Mouse (Mus musculus) liver, embryonic 14.5 days (tissue): ENCODE measurements around the gene Mfsd6l. TPM values are rescaled to one million over a fixed set of nuclear protein-coding genes. Genes with fewer than 3 reads are reported as not detected.
A peak's percentile ranks its signal among the peaks of the same experiment; 100 is the strongest.

Experiments
- ATAC-seq: fragments of 200-750 bp; cut with Nextera tagmentation; 2 replicates; pipeline ENCODE4 v1.8.0; 2017; ENCODE audit warnings: moderate number of reproducible peaks, mild to moderate bottlenecking, moderate library complexity; ENCODE audit not compliant: insufficient read depth
- DNase-seq, 3 experiments: peaks; one replicate each; pipeline ENCODE4 v3.0.0-alpha.2; 2012 to 2013; ENCODE audit warnings: low read depth in 3 of 3, low spot score in 3 of 3
- H3K27ac ChIP-seq: fragments of 300-500 bp; sonication (generic); 2 replicates; pipeline ENCODE4 v1.5.1; 2014; ENCODE audit warnings: moderate library complexity, mild to moderate bottlenecking, control low read depth, inconsistent platforms
- H3K27me3 ChIP-seq: fragments of 300-500 bp; sonication (generic); 2 replicates; pipeline ENCODE4 v1.6.1; 2014; ENCODE audit warnings: mild to moderate bottlenecking, low read length, moderate library complexity; ENCODE audit not compliant: control insufficient read depth, insufficient read depth
- H3K36me3 ChIP-seq: fragments of 300-500 bp; sonication (generic); replicated peaks from 2 replicates; pipeline ENCODE4 v1.6.1; 2014; ENCODE audit warnings: low read depth; ENCODE audit not compliant: control insufficient read depth, insufficient read depth
- H3K4me1 ChIP-seq, 2 experiments: fragments of 200-500 bp in 1 of 2; fragments of 300-500 bp in 1 of 2; sonication (generic) in 1 of 2; replicated peaks; 2 replicates each; pipeline ENCODE4 v1.6.1; 2012 to 2014; ENCODE audit warnings: antibody characterized with exemption in 1 of 2, inconsistent platforms in 1 of 2, low read length in 1 of 2; ENCODE audit not compliant: control insufficient read depth in 2 of 2, insufficient read depth in 2 of 2
- H3K4me2 ChIP-seq: fragments of 300-500 bp; sonication (generic); 2 replicates; pipeline ENCODE4 v1.6.1; 2014; ENCODE audit warnings: low read depth, mild to moderate bottlenecking, control low read depth, moderate library complexity
- H3K4me3 ChIP-seq, 2 experiments: fragments of 200-500 bp in 1 of 2; fragments of 300-500 bp in 1 of 2; sonication (generic) in 1 of 2; 2 replicates each; pipeline ENCODE4 v1.5.1; 2012 to 2014; ENCODE audit warnings: low read depth in 2 of 2, low read length in 2 of 2, mild to moderate bottlenecking in 2 of 2, control low read depth in 1 of 2, inconsistent platforms in 1 of 2, moderate library complexity in 1 of 2; ENCODE audit not compliant: insufficient read depth in 1 of 2
- H3K9ac ChIP-seq: fragments of 300-500 bp; sonication (generic); replicated peaks from 2 replicates; pipeline ENCODE4 v1.6.1; 2014; ENCODE audit warnings: mild to moderate bottlenecking, control low read depth, moderate library complexity
- H3K9me3 ChIP-seq: fragments of 300-500 bp; sonication (generic); 2 replicates; pipeline ENCODE4 v1.6.1; 2016; ENCODE audit warnings: low read length, mixed read lengths; ENCODE audit not compliant: control insufficient read depth
- CTCF ChIP-seq: IDR thresholded peaks from 2 replicates; pipeline ENCODE4 v1.5.1; 2016; ENCODE audit warnings: antibody characterized with exemption, low read depth, control low read depth
- EP300 ChIP-seq: IDR thresholded peaks from 2 replicates; pipeline ENCODE4 v1.6.1; 2016; ENCODE audit warnings: antibody characterized with exemption, low read depth
- WGBS: fragments of 180-500 bp; shearing (Covaris S2); extraction: QIAGEN DNeasy Blood & Tissue Kit; methylation state at CpG from one replicate; pipeline ENCODE4 v1.1.7; 2014; ENCODE audit not compliant: insufficient replicate concordance; 5-methylcytosine and 5-hydroxymethylcytosine counted together
- polyA plus RNA-seq, 2 experiments: library from polyadenylated mRNA; depleted of rRNA in 1 of 2; stranded (reverse) in 1 of 2; unstranded in 1 of 2; fragments of >200 nt; fragmentation: Nextera tagmentation in 1 of 2; extraction: Ambion mirVana in 1 of 2; gene quantifications; 2 replicates each; pipeline versions ENCODE4 v1.2.1 to v1.2.3; 2012 to 2014

The Mfsd6l gene
- polyA plus RNA-seq, 2 experiments: 0.06 to 0.07 TPM

DNA sequence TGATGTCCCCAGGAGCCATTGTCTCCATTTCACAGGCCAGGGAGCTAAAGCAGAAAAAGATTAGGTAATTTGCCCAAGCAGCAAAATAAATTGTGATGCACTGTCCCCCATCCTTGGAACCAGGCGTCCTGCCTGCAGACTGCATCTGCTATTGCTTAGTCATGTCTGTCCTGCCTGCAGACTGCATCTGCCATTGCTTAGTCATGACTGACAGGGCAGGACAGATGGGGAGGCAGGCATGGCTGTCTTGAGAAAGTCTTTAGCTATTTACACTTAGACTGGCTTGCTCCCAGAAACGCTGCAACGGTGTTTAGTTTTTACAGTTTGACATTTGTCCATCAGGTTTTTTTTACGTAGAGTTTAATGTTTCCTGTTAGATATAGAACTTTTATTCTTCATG is 19.5 kb upstream of the Mfsd6l start:
- Histone ChIP-seq H3K27ac (no peak overlapping the region), H3K27me3 (no peaks in the 10 kb centered on the region), H3K9ac (no peak overlapping the region), H3K4me2 (no peak overlapping the region), H3K4me1 (no peaks in the 10 kb centered on the region), H3K36me3 (no peaks in the 10 kb centered on the region), H3K4me3 (no peak overlapping the region), H3K9me3 (no peaks in the 10 kb centered on the region)
- WGBS: 45% methylated on average over 4 of the region's 4 CpGs
- no peak for TF ChIP-seq EP300
- no peak for TF ChIP-seq CTCF
- ATAC-seq (no peak), DNase-seq (no peak)

DNA sequence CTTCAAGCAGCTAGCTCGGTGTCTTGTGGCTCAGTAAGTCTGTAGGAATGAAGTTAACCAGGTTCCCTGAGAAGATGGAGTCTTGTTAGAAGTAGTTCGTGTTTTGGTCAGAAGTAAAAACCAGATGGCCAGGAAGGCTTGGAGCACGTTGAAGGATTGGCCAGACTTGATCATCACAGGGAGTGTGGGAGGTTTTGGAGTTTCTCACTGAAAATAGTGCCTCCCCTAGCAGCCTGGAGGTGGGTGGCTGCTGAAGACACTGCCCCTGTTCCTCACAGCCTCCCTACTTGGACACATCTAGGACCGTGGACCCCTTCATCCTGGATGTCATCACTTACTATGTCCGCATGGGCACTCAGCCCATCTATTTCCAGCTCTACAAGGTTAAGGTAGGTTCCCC is 16.4 kb upstream of the Mfsd6l start:
- TF ChIP-seq EP300: no peak
- no peak for TF ChIP-seq CTCF
- Histone ChIP-seq H3K4me3 (no peak overlapping the region), H3K36me3 (no peaks in the 10 kb centered on the region), H3K27ac (no peak overlapping the region), H3K4me1 (no peaks in the 10 kb centered on the region), H3K9me3 (no peaks in the 10 kb centered on the region), H3K4me2 (no peak overlapping the region), H3K9ac (no peak overlapping the region), H3K27me3 (no peaks in the 10 kb centered on the region)
- DNase-seq: no peak
- 62% methylated on average over 5 of the region's 5 CpGs for WGBS
- no peak for ATAC-seq

DNA sequence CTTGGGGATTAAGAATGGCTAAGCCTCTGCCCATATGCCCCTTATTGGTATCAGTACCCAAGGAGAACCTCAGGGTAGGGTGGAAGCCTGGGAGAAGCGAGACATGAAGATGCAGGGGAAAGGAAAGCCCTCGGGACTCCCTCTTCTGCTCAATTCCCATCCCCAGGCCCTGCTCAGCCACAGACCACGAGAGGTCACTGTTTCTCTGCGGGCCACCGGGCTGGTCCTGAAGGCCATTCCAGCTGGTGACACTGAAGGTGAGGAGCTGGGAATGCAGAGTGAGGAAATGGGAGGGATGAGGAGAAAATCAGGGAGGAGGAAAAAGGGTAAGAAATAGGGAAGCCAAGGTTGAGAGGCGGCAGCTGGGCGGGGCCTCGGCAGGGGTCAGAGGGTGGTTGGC is 11.4 kb upstream of the Mfsd6l start:
- no peaks in the 10 kb centered on the region for H3K27me3 ChIP-seq
- DNase-seq (no peak), ATAC-seq (no peak)
- no peak overlapping the region for H3K4me3 ChIP-seq
- H3K36me3 ChIP-seq: no peaks in the 10 kb centered on the region
- no peak for TF ChIP-seq EP300
- peak; percentile 65 for TF ChIP-seq CTCF
- no peaks in the 10 kb centered on the region for H3K9me3 ChIP-seq
- H3K27ac ChIP-seq: no peak overlapping the region
- WGBS: 25% methylated on average over 8 of the region's 8 CpGs
- no peak overlapping the region for H3K9ac ChIP-seq
- H3K4me2 ChIP-seq: no peak overlapping the region
- no peaks in the 10 kb centered on the region for H3K4me1 ChIP-seq

DNA sequence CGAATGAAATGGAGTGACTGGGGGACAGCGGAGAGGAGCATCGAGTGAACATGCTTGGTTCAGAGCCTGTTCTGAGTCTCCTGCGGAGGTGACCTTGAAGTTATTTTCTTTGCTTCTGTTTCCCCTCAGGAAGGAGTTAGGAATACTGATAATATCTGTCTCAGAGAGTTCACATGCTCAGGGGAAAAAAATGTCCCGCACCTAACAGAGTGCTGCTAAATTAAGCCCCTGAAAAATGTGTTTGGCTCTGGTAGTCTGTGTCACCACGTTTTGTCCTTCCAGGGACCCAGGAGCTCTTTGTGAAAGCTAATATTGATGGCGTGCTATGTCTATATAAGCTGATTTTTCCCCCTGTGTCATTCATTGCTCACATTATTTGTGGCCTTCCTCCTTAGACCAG is 10.8 kb upstream of the Mfsd6l start:
- WGBS: 42% methylated on average over 7 of the region's 7 CpGs
- no peak for TF ChIP-seq EP300
- TF ChIP-seq CTCF: no peak

DNA sequence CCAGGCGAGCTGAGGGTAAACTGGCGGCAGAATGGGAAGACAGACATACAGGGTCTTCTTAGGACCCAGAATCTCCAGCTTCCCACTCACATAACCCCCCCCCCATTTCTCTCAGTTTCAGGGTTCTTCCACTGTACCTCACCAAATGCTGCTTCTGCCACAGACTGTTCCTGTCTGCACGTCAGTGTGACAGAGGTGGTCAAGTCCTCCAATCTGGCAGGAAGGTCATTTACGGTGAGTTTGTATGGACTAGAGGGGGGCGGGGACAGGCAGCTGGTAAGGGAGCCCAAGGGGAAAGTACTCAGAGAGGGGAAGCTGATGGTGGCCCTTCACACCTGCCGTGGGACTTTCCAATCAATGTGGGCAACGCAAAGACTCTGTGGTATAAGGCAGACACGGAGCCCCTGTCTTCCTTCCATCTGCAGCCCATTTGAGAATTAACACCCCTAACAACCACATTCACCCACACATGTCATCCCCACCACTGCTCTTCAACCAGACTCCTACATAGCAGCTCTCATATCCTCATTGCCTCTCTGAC is 10.2 kb upstream of the Mfsd6l start:
- no peak for ATAC-seq
- TF ChIP-seq CTCF (no peak), EP300 (no peak)
- H3K27me3 ChIP-seq: no peaks in the 10 kb centered on the region
- DNase-seq: no peak
- H3K4me1 ChIP-seq: no peaks in the 10 kb centered on the region
- H3K27ac ChIP-seq: no peak overlapping the region
- no peak overlapping the region for H3K4me2 ChIP-seq
- H3K9ac ChIP-seq: no peak overlapping the region
- no peaks in the 10 kb centered on the region for H3K9me3 ChIP-seq
- H3K36me3 ChIP-seq: no peaks in the 10 kb centered on the region
- H3K4me3 ChIP-seq: no peak overlapping the region
- WGBS: 52% methylated on average over 8 of the region's 8 CpGs

More for the DNA sequence above, 10.8 kb upstream of the Mfsd6l start:
- Histone ChIP-seq H3K4me3 (no peak overlapping the region), H3K36me3 (no peaks in the 10 kb centered on the region), H3K4me1 (no peaks in the 10 kb centered on the region), H3K9me3 (no peaks in the 10 kb centered on the region), H3K27me3 (no peaks in the 10 kb centered on the region), H3K27ac (no peak overlapping the region), H3K4me2 (no peak overlapping the region), H3K9ac (no peak overlapping the region)
- ATAC-seq (no peak), DNase-seq (no peak)
